15 mouse cellular contexts compared by ENCODE assay signal in the genomic region with DNA sequence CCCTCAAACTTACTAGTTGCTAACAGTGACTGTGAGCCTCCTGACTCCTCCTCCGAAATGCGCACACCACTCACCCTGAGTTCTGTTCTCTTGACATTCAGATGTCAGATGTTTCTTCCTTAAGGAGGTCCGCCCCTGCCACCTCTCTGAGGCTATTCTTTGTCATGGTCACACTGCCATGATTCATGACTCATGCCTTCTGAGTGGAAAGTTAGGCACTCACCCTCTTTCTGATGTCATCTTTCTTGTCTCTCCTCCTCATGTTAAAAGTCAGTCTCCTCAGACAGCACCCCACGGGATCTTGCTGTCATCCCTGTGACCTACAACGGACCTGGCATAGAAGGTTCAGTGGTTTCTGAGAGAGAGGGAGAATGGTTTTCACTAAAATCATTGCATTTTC. TPM values are rescaled to one million over a fixed set of nuclear protein-coding genes. Genes with fewer than 3 reads are reported as not detected.
DNase-seq lines count a peak whose midpoint lies in the region; ATAC-seq and TF ChIP-seq lines count a peak whose summit lies in the region.
"Had no signal": no experiment of that assay in that cellular context is flagged by ENCODE, and none has a peak within 500 bp of the region (broad histone marks: within the 10 kb centered on the region; RNA-seq: fewer than 3 reads in every experiment).

No protein-coding gene starts in this region.

- peaks cover 3% of the 10 kb centered on the region for H3K4me1 ChIP-seq in heart, adult 2 months (ENCODE audit: control insufficient read depth, insufficient read depth, low read length)
- no peaks in the 10 kb centered on the region; the same call in 1 of the 2 replicates for H3K4me1 ChIP-seq in lung, postnatal 0 days (ENCODE audit: insufficient read depth, low read depth, low read length)

- ATAC-seq in lung, postnatal 0 days: no peak

- H3K9me3 ChIP-seq in lung, postnatal 0 days (ENCODE audit: low read length): no peaks in the 10 kb centered on the region
- H3K9me3 ChIP-seq: embryonic facial prominence, embryonic 15.5 days had no signal

- DNase-seq in heart, adult 2 months: peak in 1 of 2 experiments; percentile 30
- no peak for DNase-seq in heart, adult 8-10 months (ENCODE audit: low spot score)
- DNase-seq in lung, postnatal 0 days (ENCODE audit: low spot score): peak; percentile 47
- no peak for DNase-seq in lung, postnatal 10 days
- DNase-seq in R1 (ENCODE audit: low read depth, low spot score): peak; percentile 21
- no peak for DNase-seq in right cerebral cortex, postnatal 25 days
- no peak for DNase-seq in thymus, postnatal 0 days (ENCODE audit: low spot score)
- DNase-seq: kidney, adult 18-20 months; left cerebral cortex, postnatal 4 days; lung, adult 2 months had no signal

- no peaks in the 10 kb centered on the region for H3K27me3 ChIP-seq in heart, adult 2 months (ENCODE audit: control insufficient read depth, insufficient read depth, low read length)
- no peaks in the 10 kb centered on the region for H3K27me3 ChIP-seq in lung, postnatal 0 days (replicated peaks; ENCODE audit: insufficient read depth, low read length)
- H3K27me3 ChIP-seq in myocyte (ENCODE audit: control insufficient read depth, insufficient read depth, insufficient read length): no peaks in the 10 kb centered on the region
- H3K27me3 ChIP-seq: embryonic facial prominence, embryonic 15.5 days; Patski had no signal

- TF ChIP-seq POLR2A in heart, adult 2 months (IDR thresholded peaks at IDR 0.05; ENCODE audit: insufficient read depth, low read depth, low read length): 0 out of 2 replicates have a peak, but pooled peaks have one; percentile 13
- TF ChIP-seq POLR2A in myocyte (IDR thresholded peaks at IDR 0.05; ENCODE audit: insufficient read length, low read depth): no peak

- no peak overlapping the region for H3K4me3 ChIP-seq in heart, adult 2 months
- no peak overlapping the region for H3K4me3 ChIP-seq in lung, postnatal 0 days (ENCODE audit: low read depth, low read length)
- no peak overlapping the region for H3K4me3 ChIP-seq in myocyte
- H3K4me3 ChIP-seq: embryonic facial prominence, embryonic 15.5 days had no signal

- no peak overlapping the region for H3K4me2 ChIP-seq in lung, postnatal 0 days (replicated peaks; ENCODE audit: low read depth, low read length)
- no peak overlapping the region for H3K4me2 ChIP-seq in myocyte (ENCODE audit: low read depth)
- H3K4me2 ChIP-seq: embryonic facial prominence, embryonic 15.5 days had no signal

- WGBS in heart, adult 2 months: 58% methylated on average over 5 of the region's 5 CpGs
- WGBS in lung, postnatal 0 days: 81% methylated on average over 5 of the region's 5 CpGs

- peak overlapping the region; percentile 63 for H3K27ac ChIP-seq in heart, adult 2 months
- no peak overlapping the region for H3K27ac ChIP-seq in lung, postnatal 0 days (ENCODE audit: low read length)
- H3K27ac ChIP-seq: embryonic facial prominence, embryonic 15.5 days had no signal

- H3ac ChIP-seq in myocyte (ENCODE audit: control insufficient read depth, insufficient read length): no peak overlapping the region

- H3K36me3 ChIP-seq in heart, adult 2 months (ENCODE audit: control insufficient read depth, insufficient read depth, low read length): peaks cover 4% of the 10 kb centered on the region; the same call in 1 of the 2 replicates
- no peaks in the 10 kb centered on the region for H3K36me3 ChIP-seq in lung, postnatal 0 days (ENCODE audit: insufficient read depth, low read length)
- no peaks in the 10 kb centered on the region for H3K36me3 ChIP-seq in myocyte (ENCODE audit: control insufficient read depth, insufficient read depth)
- H3K36me3 ChIP-seq: embryonic facial prominence, embryonic 15.5 days had no signal

- no peak for TF ChIP-seq CTCF in heart, adult 2 months (IDR thresholded peaks at IDR 0.05)
- no peak for TF ChIP-seq CTCF in lung, postnatal 0 days (IDR thresholded peaks at IDR 0.05)

- TF ChIP-seq EP300 in heart, adult 2 months (IDR thresholded peaks at IDR 0.05; ENCODE audit: insufficient read depth, low read depth, low read length): no peak
- no peak for TF ChIP-seq EP300 in lung, postnatal 0 days (IDR thresholded peaks at IDR 0.05)

- no peaks in the 10 kb centered on the region for H3K79me2 ChIP-seq in heart, adult 2 months (replicated peaks; ENCODE audit: control insufficient read depth, insufficient read depth, low read length)
- no peaks in the 10 kb centered on the region for H3K79me2 ChIP-seq in myocyte (ENCODE audit: control insufficient read depth, insufficient read depth)

- H3K9ac ChIP-seq in heart, adult 2 months (ENCODE audit: low read depth, low read length): no peak overlapping the region
- H3K9ac ChIP-seq in lung, postnatal 0 days (replicated peaks; ENCODE audit: low read depth): no peak overlapping the region
- H3K9ac ChIP-seq: embryonic facial prominence, embryonic 15.5 days had no signal

- intact Hi-C loops in heart, adult 2 months (cut with DNase I): loop anchor here (2.0 kb wide), 1 partner anchor 50 kb away; no protein-coding TSS in a partner anchor

TF ChIP-seq in myocyte, 11 proteins besides CTCF, POLR2A, EP300 and RAD21:
- TF ChIP-seq TCF3 (IDR thresholded peaks at IDR 0.05; ENCODE audit: insufficient read length, low read depth) (no peak), POLR2AphosphoS2 (IDR thresholded peaks at IDR 0.05; ENCODE audit: insufficient read length, low read depth) (peak; percentile 33)

RNA-seq across cellular contexts. Expression of a gene that starts 10.6 kb away (rescaled TPM):
- 100 to 1,000 TPM; 118 to 133 TPM for total RNA-seq in heart, adult 2 months (2021)
- 55.5 and 72.8 TPM in 2 replicates for polyA plus RNA-seq in heart, adult 2 months (2012; rRNA removed)
- 100 to 1,000 TPM; 130 to 157 (median 141) TPM for total RNA-seq in heart, adult 8-10 months (2022)
- polyA plus RNA-seq in lung, postnatal 0 days (2015; fragmentation: Nextera tagmentation; extraction: Ambion mirVana): 0.21 and 0.35 TPM in 2 replicates
- 35.6 TPM for polyA plus RNA-seq in myocyte (2012; fragmentation: generic; extraction: Trizol)
- polyA plus RNA-seq in thymus, postnatal 0 days (2015; fragmentation: Nextera tagmentation; extraction: Ambion mirVana): 0.09 TPM in 1 of 2 replicates, not detected in the other
- total RNA-seq: common myeloid progenitor, adult 5-6 weeks had no signal
- polyA plus RNA-seq: hindbrain, embryonic 11.5 days had no signal

RNA-seq across cellular contexts. Expression of a gene that starts 28.3 kb away (rescaled TPM):
- total RNA-seq in heart, adult 2 months (2021): 10 to 100 TPM; 21.1 to 21.6 TPM
- polyA plus RNA-seq in heart, adult 2 months (2012; rRNA removed): 23.6 and 28.7 TPM in 2 replicates
- 10 to 100 TPM; 10.9 to 32.1 (median 16.1) TPM for total RNA-seq in heart, adult 8-10 months (2022)
- 9.4 and 10.5 TPM in 2 replicates for polyA plus RNA-seq in lung, postnatal 0 days (2015; fragmentation: Nextera tagmentation; extraction: Ambion mirVana)
- polyA plus RNA-seq in myocyte (2012; fragmentation: generic; extraction: Trizol): 9.2 TPM
- polyA plus RNA-seq in thymus, postnatal 0 days (2015; fragmentation: Nextera tagmentation; extraction: Ambion mirVana): 41.3 and 43.3 TPM in 2 replicates

RNA-seq across cellular contexts. Expression of a gene that starts 56.9 kb away (rescaled TPM):
- total RNA-seq in heart, adult 2 months (2021): 1 to 10 TPM; 1.2 to 3.7 TPM
- polyA plus RNA-seq in heart, adult 2 months (2012; rRNA removed): 4.4 and 6.4 TPM in 2 replicates
- 1 to 10 TPM in 2 of 4 experiments, under 1 TPM in 2; 0.89 to 1.3 (median 1.1) TPM for total RNA-seq in heart, adult 8-10 months (2022)
- 8.0 and 9.3 TPM in 2 replicates for polyA plus RNA-seq in lung, postnatal 0 days (2015; fragmentation: Nextera tagmentation; extraction: Ambion mirVana)
- polyA plus RNA-seq in myocyte (2012; fragmentation: generic; extraction: Trizol): not detected
- polyA plus RNA-seq in thymus, postnatal 0 days (2015; fragmentation: Nextera tagmentation; extraction: Ambion mirVana): 4.0 and 4.3 TPM in 2 replicates
- polyA plus RNA-seq: Patski had no signal

Comparison
In these comparisons a context has a peak if more than half of its experiments do, and no peak if none do; other contexts are left out.
1. DNase-seq: peak in lung, postnatal 0 days (single experiment) and R1 (single experiment); none in heart, adult 8-10 months (single experiment), lung, postnatal 10 days (single experiment), right cerebral cortex, postnatal 25 days (single experiment) and thymus, postnatal 0 days (single experiment).
2. RNA of a gene that starts 10.6 kb away (polyA plus RNA-seq): 55.5 to 72.8 TPM in heart, adult 2 months and 35.6 TPM in myocyte (single experiment); 0.21 to 0.35 TPM in lung, postnatal 0 days and 0.09 TPM in thymus, postnatal 0 days; every median in the first group is over 10 times any median in the second.